Mouse (Mus musculus) layer of hippocampus, adult 8-10 months (tissue): ENCODE results near the gene 2410131K14Rik. TPM values are rescaled to one million over a fixed set of nuclear protein-coding genes. Genes with fewer than 3 reads are reported as not detected.
A peak's percentile ranks its signal among the peaks of the same experiment; 100 is the strongest.

ENCODE experiments used
- DNase-seq, 2 experiments: peaks; one replicate each; pipeline ENCODE4 v3.0.0; 2022; ENCODE audit warnings: low spot score in 2 of 2
- total RNA-seq, 4 experiments: library from RNA; stranded (reverse); gene quantifications; 2 replicates each; pipeline ENCODE4 v1.2.4; 2022

Gene 2410131K14Rik
- total RNA-seq, 4 experiments from 2014 or later = 12.3 to 17.7 (median 15.0) TPM

- no peak for DNase-seq
Measured at GRCm38 (mm10) chr5:118260642-118261041, 15.6 kb downstream of the 2410131K14Rik start.

- no peak for DNase-seq
Measured at GRCm38 (mm10) chr5:118261181-118261580, 16.2 kb downstream of the 2410131K14Rik start.

- DNase-seq = no peak
Measured at GRCm38 (mm10) chr5:118262418-118262817, 17.4 kb downstream of the 2410131K14Rik start.

- no peak for DNase-seq
Measured at GRCm38 (mm10) chr5:118264279-118264678, 19.3 kb downstream of the 2410131K14Rik start.

- no peak for DNase-seq
Measured at GRCm38 (mm10) chr5:118265366-118265765, 20.3 kb downstream of the 2410131K14Rik start.

- DNase-seq = no peak
Measured at GRCm38 (mm10) chr5:118266309-118266708, 21.3 kb downstream of the 2410131K14Rik start.

GRCm38 (mm10) chr5:118268987-118269386 lies 24.0 kb downstream of the 2410131K14Rik start:
- peak; percentile 74 to 93 for DNase-seq

- DNase-seq = no peak
Measured at GRCm38 (mm10) chr5:118271449-118272110, 26.6 kb downstream of the 2410131K14Rik start.

GRCm38 (mm10) chr5:118273446-118273845 lies 28.4 kb downstream of the 2410131K14Rik start:
- no peak for DNase-seq

GRCm38 (mm10) chr5:118274546-118274945 lies 29.5 kb downstream of the 2410131K14Rik start:
- DNase-seq = no peak

- no peak for DNase-seq
Measured at GRCm38 (mm10) chr5:118276281-118276680, 31.3 kb downstream of the 2410131K14Rik start.

GRCm38 (mm10) chr5:118276711-118277110 lies 31.7 kb downstream of the 2410131K14Rik start:
- DNase-seq = no peak

- DNase-seq = no peak
Measured at GRCm38 (mm10) chr5:118277741-118278495, 32.9 kb downstream of the 2410131K14Rik start.

GRCm38 (mm10) chr5:118291453-118291852 lies 46.4 kb downstream of the 2410131K14Rik start:
- DNase-seq = no peak

- DNase-seq = no peak
Measured at GRCm38 (mm10) chr5:118292476-118292875, 47.4 kb downstream of the 2410131K14Rik start.

- DNase-seq = peak; percentile 83 to 85
Measured at GRCm38 (mm10) chr5:118294086-118294864, 49.2 kb downstream of the 2410131K14Rik start.

GRCm38 (mm10) chr5:118294865-118295258 lies 49.8 kb downstream of the 2410131K14Rik start:
- DNase-seq = no peak

- no peak for DNase-seq
Measured at GRCm38 (mm10) chr5:118297338-118297746, 52.3 kb downstream of the 2410131K14Rik start.

- no peak for DNase-seq
Measured at GRCm38 (mm10) chr5:118299720-118300400, 54.8 kb downstream of the 2410131K14Rik start.

GRCm38 (mm10) chr5:118302466-118303155 lies 57.6 kb downstream of the 2410131K14Rik start:
- DNase-seq = no peak
